Mouse (Mus musculus): Measurements from ENCODE around the gene Trip12. TPM values are rescaled to one million over a fixed set of nuclear protein-coding genes. Genes with fewer than 3 reads are reported as not detected.

Gene Trip12
- polyA plus RNA-seq, 1 experiment from 2014 or later: 79.0 TPM

GRCm38 (mm10) chr1:84695517-84696411 lies 144.6 kb downstream of the Trip12 start, which contains the start of gene Dner:
Gene Dner, minus strand, starts transcription at chr1:84696221.
- peak; percentile 90 for DNase-seq
- Histone ChIP-seq H3K36me3 (ENCODE audit: control insufficient read depth, insufficient read depth, low read length) (no peaks in the 10 kb centered on the region), H3K27me3 (ENCODE audit: control insufficient read depth, insufficient read depth, low read length) (no peaks in the 10 kb centered on the region), H3K4me2 (ENCODE audit: low read length) (peak within 1 kb of the TSS; percentile 75), H3K9ac (replicated peaks; ENCODE audit: low read length) (peak within 1 kb of the TSS; percentile 95), H3K9me3 (ENCODE audit: control insufficient read depth, low read length) (no peaks in the 10 kb centered on the region), H3K4me1 (ENCODE audit: control insufficient read depth, insufficient read depth, low read length) (peaks cover 28% of the 10 kb centered on the region), H3K4me3 (replicated peaks; ENCODE audit: low read depth, low read length) (peak within 1 kb of the TSS; percentile 91), H3K27ac (replicated peaks; ENCODE audit: low read depth, low read length) (peak within 1 kb of the TSS; percentile 95)
- under 1% methylated on average over 74 of the region's 75 CpGs for WGBS
- peak; percentile 89 for ATAC-seq (ENCODE audit: low FRiP score, low TSS enrichment)

GRCm38 (mm10) chr1:84694688-84695474 lies 145.4 kb downstream of the Trip12 start:
- H3K9me3 ChIP-seq (ENCODE audit: control insufficient read depth, low read length): no peaks in the 10 kb centered on the region
- peak overlapping the region; percentile 91 for H3K4me3 ChIP-seq (replicated peaks; ENCODE audit: low read depth, low read length)
- peak overlapping the region; percentile 95 for H3K27ac ChIP-seq (replicated peaks; ENCODE audit: low read depth, low read length)
- no peaks in the 10 kb centered on the region for H3K27me3 ChIP-seq (ENCODE audit: control insufficient read depth, insufficient read depth, low read length)
- ATAC-seq (ENCODE audit: low FRiP score, low TSS enrichment) (peak; percentile 68), DNase-seq (peak; percentile 82)
- H3K9ac ChIP-seq (replicated peaks; ENCODE audit: low read length): peak overlapping the region; percentile 95
- peaks cover 28% of the 10 kb centered on the region for H3K4me1 ChIP-seq (ENCODE audit: control insufficient read depth, insufficient read depth, low read length)
- 7% methylated on average over 26 of the region's 26 CpGs for WGBS
- no peaks in the 10 kb centered on the region for H3K36me3 ChIP-seq (ENCODE audit: control insufficient read depth, insufficient read depth, low read length)
- peak overlapping the region; percentile 75 for H3K4me2 ChIP-seq (ENCODE audit: low read length)

DNA sequence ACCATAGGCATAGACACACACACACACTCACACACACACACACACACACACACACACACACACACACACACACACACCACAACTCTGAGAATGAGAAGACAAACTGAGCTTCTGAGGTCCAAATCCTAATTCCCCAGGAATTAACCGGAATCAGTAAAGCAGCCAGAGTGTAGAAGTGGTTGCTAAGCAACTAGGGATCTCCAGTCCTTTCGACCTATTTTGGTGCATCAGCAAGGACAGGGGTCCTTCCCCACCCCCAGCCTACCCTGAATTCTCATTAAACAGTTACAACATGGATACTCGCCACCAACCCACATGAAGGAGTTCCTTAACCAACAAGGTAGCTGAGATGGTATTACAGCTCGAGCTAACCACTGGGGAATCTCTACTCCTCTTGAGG lies 162.4 kb downstream of the Trip12 start:
- Histone ChIP-seq H3K27ac (replicated peaks; ENCODE audit: low read depth, low read length) (no peak overlapping the region), H3K4me1 (ENCODE audit: control insufficient read depth, insufficient read depth, low read length) (0 out of 2 replicates have a peak, but pooled peaks cover 7% of the 10 kb centered on the region), H3K9me3 (ENCODE audit: control insufficient read depth, low read length) (no peaks in the 10 kb centered on the region), H3K9ac (replicated peaks; ENCODE audit: low read length) (no peak overlapping the region), H3K4me3 (replicated peaks; ENCODE audit: low read depth, low read length) (no peak overlapping the region), H3K4me2 (ENCODE audit: low read length) (no peak overlapping the region), H3K27me3 (ENCODE audit: control insufficient read depth, insufficient read depth, low read length) (no peaks in the 10 kb centered on the region), H3K36me3 (ENCODE audit: control insufficient read depth, insufficient read depth, low read length) (no peaks in the 10 kb centered on the region)
- DNase-seq (peak; percentile 26), ATAC-seq (ENCODE audit: low FRiP score, low TSS enrichment) (no peak)
- WGBS: 56% methylated on average over 4 of the region's 4 CpGs

Small RNA genes lying within 50 kb of the gene (microRNA-seq; reads per million reads assigned to microRNA genes)
- 4.0 reads per million, percentile 24 among the genes with 10 or more reads in this experiment for gene Mir5126

Other genes with a start within 250 kb of the Trip12 start
- gene Dner, start 144.3 kb downstream of the Trip12 start, polyA plus RNA-seq (2014; fragmentation: Nextera tagmentation; extraction: Ambion mirVana): 241 and 244 TPM in 2 replicates
- 4.0 and 6.3 TPM in 2 replicates for gene Fbxo36, start 675 bp downstream of the Trip12 start, polyA plus RNA-seq (2014; fragmentation: Nextera tagmentation; extraction: Ambion mirVana)
- 14.1 and 20.5 TPM in 2 replicates for gene Slc16a14, start 94.6 kb upstream of the Trip12 start, polyA plus RNA-seq (2014; fragmentation: Nextera tagmentation; extraction: Ambion mirVana)